Mouse (Mus musculus) MEL (cell line): ENCODE results near the gene Syt6. TPM values are rescaled to one million over a fixed set of nuclear protein-coding genes. Genes with fewer than 3 reads are reported as not detected.

Source experiments
- DNase-seq: peaks from one replicate; pipeline ENCODE4 v3.0.0; 2011; ENCODE audit warnings: low read depth, low spot score
- H3K27ac ChIP-seq: 2 replicates; pipeline ENCODE4 v1.5.1; 2012; ENCODE audit warnings: low read depth, mild to moderate bottlenecking, control low read depth, low read length, moderate library complexity; ENCODE audit not compliant: control insufficient read depth
- H3K27me3 ChIP-seq, 2 experiments: fragments of 150-350 bp in 1 of 2; sonication (generic) in 1 of 2; 2 replicates each; pipeline ENCODE4 v1.6.1; 2012; ENCODE audit warnings: low read length in 2 of 2, mild to moderate bottlenecking in 2 of 2, improper control_type of control experiment in 1 of 2, moderate library complexity in 1 of 2; ENCODE audit not compliant: insufficient read depth in 2 of 2, control insufficient read depth in 1 of 2
- H3K36me3 ChIP-seq, 2 experiments: 2 replicates each; pipeline ENCODE4 v1.6.1; 2012 to 2014; ENCODE audit warnings: low read length in 2 of 2, improper control_type of control experiment in 1 of 2, inconsistent platforms in 1 of 2, mild to moderate bottlenecking in 1 of 2; ENCODE audit not compliant: insufficient read depth in 2 of 2, control insufficient read depth in 1 of 2
- H3K4me1 ChIP-seq, 2 experiments: fragments of 150-350 bp in 1 of 2; sonication (generic) in 1 of 2; 2 replicates each; pipeline ENCODE4 v1.6.1; 2012; ENCODE audit warnings: low read length in 2 of 2, improper control_type of control experiment in 1 of 2, mild to moderate bottlenecking in 1 of 2; ENCODE audit not compliant: insufficient read depth in 2 of 2, control insufficient read depth in 1 of 2
- H3K4me3 ChIP-seq, 2 experiments: fragments of 150-350 bp in 1 of 2; sonication (generic) in 1 of 2; 2 replicates each; pipeline ENCODE4 v1.5.1; 2012; ENCODE audit warnings: low read depth in 2 of 2, low read length in 2 of 2, mild to moderate bottlenecking in 2 of 2, moderate library complexity in 2 of 2, control low read depth in 1 of 2, improper control_type of control experiment in 1 of 2; ENCODE audit not compliant: control insufficient read depth in 1 of 2, insufficient read depth in 1 of 2
- H3K79me2 ChIP-seq: 2 replicates; pipeline ENCODE4 v1.6.1; 2012; ENCODE audit warnings: mild to moderate bottlenecking, low read length, moderate library complexity; ENCODE audit not compliant: control insufficient read depth, poor library complexity, insufficient read depth
- H3K9ac ChIP-seq: 2 replicates; pipeline ENCODE4 v1.6.1; 2012; ENCODE audit warnings: low read depth, mild to moderate bottlenecking, control low read depth, low read length, moderate library complexity; ENCODE audit not compliant: control insufficient read depth, poor library complexity, severe bottlenecking
- H3K9me3 ChIP-seq: fragments of 150-350 bp; sonication (generic); replicated peaks from 2 replicates; pipeline ENCODE4 v1.6.1; 2012; ENCODE audit warnings: mild to moderate bottlenecking, low read length, improper control_type of control experiment, moderate library complexity; ENCODE audit not compliant: insufficient read depth
- BHLHE40 ChIP-seq: IDR thresholded peaks from 2 replicates; pipeline ENCODE4 v1.6.1; 2012; ENCODE audit warnings: low read depth, mild to moderate bottlenecking, inconsistent platforms, low read length, improper control_type of control experiment, borderline replicate concordance
- CHD1 ChIP-seq: IDR thresholded peaks from 2 replicates; pipeline ENCODE4 v1.6.1; 2012; ENCODE audit warnings: low read depth, mild to moderate bottlenecking, inconsistent platforms, low read length, improper control_type of control experiment
- CHD2 ChIP-seq: IDR thresholded peaks from 2 replicates; pipeline ENCODE4 v1.6.1; 2011; ENCODE audit warnings: low read length, improper control_type of control experiment
- ELF1 ChIP-seq: IDR thresholded peaks from 2 replicates; pipeline ENCODE4 v1.6.1; 2014; ENCODE audit warnings: low read depth, mild to moderate bottlenecking, inconsistent platforms, low read length, improper control_type of control experiment, moderate library complexity
- EP300 ChIP-seq, 2 experiments: IDR thresholded peaks; 2 replicates each; pipeline ENCODE4 v1.6.1; 2011; ENCODE audit warnings: improper control_type of control experiment in 2 of 2, low read length in 2 of 2, low read depth in 1 of 2, mild to moderate bottlenecking in 1 of 2
- GABPA ChIP-seq: IDR thresholded peaks from 2 replicates; pipeline ENCODE4 v1.6.1; 2012; ENCODE audit warnings: low read depth, mild to moderate bottlenecking, inconsistent platforms, low read length, improper control_type of control experiment, moderate library complexity
- JUND ChIP-seq: IDR thresholded peaks from 2 replicates; pipeline ENCODE4 v1.6.1; 2011; ENCODE audit warnings: low read depth, mild to moderate bottlenecking, improper control_type of control experiment, low read length
- MAX ChIP-seq: IDR thresholded peaks from 2 replicates; pipeline ENCODE4 v1.6.1; 2011; ENCODE audit warnings: low read length, improper control_type of control experiment
- MAZ ChIP-seq: IDR thresholded peaks from 2 replicates; pipeline ENCODE4 v1.6.1; 2012; ENCODE audit warnings: low read depth, mild to moderate bottlenecking, inconsistent platforms, low read length, improper control_type of control experiment
- MEF2A ChIP-seq: IDR thresholded peaks from 2 replicates; pipeline ENCODE4 v1.6.1; 2014; ENCODE audit warnings: low read depth, mild to moderate bottlenecking, inconsistent platforms, low read length, improper control_type of control experiment; ENCODE audit not compliant: poor library complexity, insufficient replicate concordance, severe bottlenecking; ENCODE audit errors: extremely low read depth
- MXI1 ChIP-seq: IDR thresholded peaks from 2 replicates; pipeline ENCODE4 v1.6.1; 2011; ENCODE audit warnings: mild to moderate bottlenecking, low read depth, low read length, improper control_type of control experiment
- MYB ChIP-seq: IDR thresholded peaks from 2 replicates; pipeline ENCODE4 v1.6.1; 2011; ENCODE audit warnings: mild to moderate bottlenecking, low read depth, low read length, improper control_type of control experiment
- MYC ChIP-seq: IDR thresholded peaks from 2 replicates; pipeline ENCODE4 v1.6.1; 2011; ENCODE audit warnings: low read depth, mild to moderate bottlenecking, low read length, improper control_type of control experiment, moderate library complexity
- NELFE ChIP-seq: IDR thresholded peaks from 2 replicates; pipeline ENCODE4 v1.6.1; 2011; ENCODE audit warnings: low read depth, low read length, improper control_type of control experiment
- POLR2A ChIP-seq, 2 experiments: IDR thresholded peaks; 2 replicates each; pipeline ENCODE4 v1.6.1; 2011 to 2012; ENCODE audit warnings: low read length in 2 of 2, mild to moderate bottlenecking in 2 of 2, control low read depth in 1 of 2, improper control_type of control experiment in 1 of 2, low read depth in 1 of 2, moderate library complexity in 1 of 2; ENCODE audit not compliant: control insufficient read depth in 1 of 2, insufficient read depth in 1 of 2, poor library complexity in 1 of 2
- POLR2AphosphoS5 ChIP-seq: IDR thresholded peaks from 2 replicates; pipeline ENCODE4 v1.6.1; 2012; ENCODE audit warnings: low read depth, borderline replicate concordance, mild to moderate bottlenecking, inconsistent platforms, low read length, moderate library complexity, mixed read lengths
- RCOR1 ChIP-seq: IDR thresholded peaks from 2 replicates; pipeline ENCODE4 v1.6.1; 2012; ENCODE audit warnings: low read depth, mild to moderate bottlenecking, inconsistent platforms, low read length, improper control_type of control experiment
- SIN3A ChIP-seq: IDR thresholded peaks from 2 replicates; pipeline ENCODE4 v1.6.1; 2012; ENCODE audit warnings: low read length, improper control_type of control experiment, inconsistent platforms
- SMC3 ChIP-seq: IDR thresholded peaks from 2 replicates; pipeline ENCODE4 v1.6.1; 2011; ENCODE audit warnings: low read depth, low read length, improper control_type of control experiment
- TAL1 ChIP-seq: IDR thresholded peaks from 2 replicates; pipeline ENCODE4 v1.6.1; 2012; ENCODE audit warnings: mild to moderate bottlenecking, inconsistent platforms, low read length, moderate library complexity, mixed read lengths
- TBP ChIP-seq: IDR thresholded peaks from 2 replicates; pipeline ENCODE4 v1.8.0; 2011; ENCODE audit warnings: low read depth, low read length, improper control_type of control experiment
- TCF12 ChIP-seq: IDR thresholded peaks from 2 replicates; pipeline ENCODE4 v1.6.1; 2014; ENCODE audit warnings: low read depth, mild to moderate bottlenecking, inconsistent platforms, low read length, improper control_type of control experiment, moderate library complexity
- UBTF ChIP-seq: IDR thresholded peaks from 2 replicates; pipeline ENCODE4 v1.6.1; 2012; ENCODE audit warnings: low read depth, mild to moderate bottlenecking, inconsistent platforms, low read length, improper control_type of control experiment, moderate library complexity, borderline replicate concordance; ENCODE audit not compliant: insufficient read depth
- USF1 ChIP-seq: IDR thresholded peaks from 2 replicates; pipeline ENCODE4 v1.6.1; 2014; ENCODE audit warnings: low read depth, mild to moderate bottlenecking, inconsistent platforms, low read length, improper control_type of control experiment, moderate library complexity
- USF2 ChIP-seq, 2 experiments: IDR thresholded peaks; 2 replicates each; pipeline ENCODE4 v1.6.1; 2011 to 2012; ENCODE audit warnings: improper control_type of control experiment in 2 of 2, low read length in 2 of 2, borderline replicate concordance in 1 of 2, inconsistent platforms in 1 of 2, low read depth in 1 of 2, mild to moderate bottlenecking in 1 of 2; ENCODE audit not compliant: insufficient read depth in 1 of 2
- ZKSCAN1 ChIP-seq: IDR thresholded peaks from 2 replicates; pipeline ENCODE4 v1.6.1; 2012; ENCODE audit warnings: low read depth, mild to moderate bottlenecking, inconsistent platforms, low read length, improper control_type of control experiment, moderate library complexity
- ZMIZ1 ChIP-seq: IDR thresholded peaks from 2 replicates; pipeline ENCODE4 v1.6.1; 2012; ENCODE audit warnings: low read depth, mild to moderate bottlenecking, inconsistent platforms, low read length, improper control_type of control experiment, moderate library complexity
- polyA plus RNA-seq, 2 experiments: library from polyadenylated mRNA; stranded (reverse) in 1 of 2; unstranded in 1 of 2; fragments of >175 nt in 1 of 2; fragments of >200 nt in 1 of 2; gene quantifications; 2 replicates each; pipeline versions ENCODE4 v1.2.1 to v1.2.4; 2012; ENCODE audit warnings: low replicate concordance in 2 of 2, low read depth in 1 of 2; ENCODE audit not compliant: insufficient read length in 2 of 2, insufficient read depth in 1 of 2, missing spikeins in 1 of 2
- total RNA-seq: library from RNA; depleted of rRNA; stranded (reverse); fragments of 300-350 nt; gene quantifications from 2 replicates; pipeline ENCODE4 v1.2.3, GENCODE M21; 2012

Gene Syt6
- total and polyA plus RNA-seq, 3 experiments = 0.04 TPM; not detected in 2

- no peak for DNase-seq
- no peaks in the 10 kb centered on the region for H3K79me2 ChIP-seq
- no peaks in the 10 kb centered on the region for H3K4me1 ChIP-seq
- H3K36me3 ChIP-seq = no peaks in the 10 kb centered on the region
- no peak for TF ChIP-seq TBP
- TF ChIP-seq MYB = no peak
- no peak for TF ChIP-seq NELFE
- TF ChIP-seq GABPA = no peak
- TF ChIP-seq EP300 (IDR thresholded peaks at IDR 0.05; ENCODE audit: low read depth in 1 of 2, low read length in 2 of 2) = no peak
- TF ChIP-seq ZMIZ1 = no peak
- no peak for TF ChIP-seq MAX
- TF ChIP-seq ZKSCAN1 = no peak
- no peak for TF ChIP-seq TAL1
- no peak for TF ChIP-seq SIN3A
- no peak for TF ChIP-seq POLR2AphosphoS5
- no peak for TF ChIP-seq SMC3
- no peak for TF ChIP-seq MAZ
- TF ChIP-seq CHD2 = no peak
- TF ChIP-seq TCF12 = no peak
- TF ChIP-seq USF2 (IDR thresholded peaks at IDR 0.05; ENCODE audit: borderline replicate concordance in 1 of 2, insufficient read depth in 1 of 2, low read depth in 1 of 2, low read length in 2 of 2) = no peak
- TF ChIP-seq ELF1 = no peak
- TF ChIP-seq, all 39 proteins: peak for 0
- Histone ChIP-seq H3K9me3 (no peaks in the 10 kb centered on the region), H3K27me3 (peaks cover 0 to 4% of the 10 kb centered on the region in 2 experiments; a peak in 2 of 4 replicates), H3K27ac (no peak overlapping the region), H3K4me3 (no peak overlapping the region), H3K9ac (no peak overlapping the region)
Measured at GRCm38 (mm10) chr3:103683234-103683965, 108.4 kb downstream of the Syt6 start.

- no peak overlapping the region for H3K27ac ChIP-seq
- no peak overlapping the region for H3K9ac ChIP-seq
- no peaks in the 10 kb centered on the region for H3K4me1 ChIP-seq
- no peak for TF ChIP-seq CHD2
- no peak for TF ChIP-seq MEF2A
- no peak for TF ChIP-seq NELFE
- TF ChIP-seq CHD1 = no peak
- no peak for TF ChIP-seq MAZ
- no peak for TF ChIP-seq RCOR1
- no peak for TF ChIP-seq MXI1
- no peak for TF ChIP-seq MYB
- no peak for TF ChIP-seq EP300 (IDR thresholded peaks at IDR 0.05; ENCODE audit: low read depth in 1 of 2, low read length in 2 of 2)
- TF ChIP-seq USF1 = no peak
- TF ChIP-seq USF2 (IDR thresholded peaks at IDR 0.05; ENCODE audit: borderline replicate concordance in 1 of 2, insufficient read depth in 1 of 2, low read depth in 1 of 2, low read length in 2 of 2) = no peak
- no peak for TF ChIP-seq UBTF
- no peak for TF ChIP-seq POLR2A (IDR thresholded peaks at IDR 0.05; ENCODE audit: control insufficient read depth in 1 of 2, insufficient read depth in 1 of 2, low read depth in 1 of 2, low read length in 2 of 2, poor library complexity in 1 of 2)
- no peak for TF ChIP-seq MYC
- no peak for TF ChIP-seq BHLHE40
- TF ChIP-seq JUND = no peak
- H3K27me3 ChIP-seq = peaks cover 0 to 2% of the 10 kb centered on the region in 2 experiments; a peak in 1 of 4 replicates
- H3K9me3 ChIP-seq = no peaks in the 10 kb centered on the region
- H3K79me2 ChIP-seq = no peaks in the 10 kb centered on the region
- DNase-seq = no peak
- no peaks in the 10 kb centered on the region for H3K36me3 ChIP-seq
- no peak overlapping the region for H3K4me3 ChIP-seq
Measured at GRCm38 (mm10) chr3:103683966-103684319, 108.9 kb downstream of the Syt6 start.
